Comparison of ENCODE assay signal across 9 mouse cellular contexts in the genomic region with DNA sequence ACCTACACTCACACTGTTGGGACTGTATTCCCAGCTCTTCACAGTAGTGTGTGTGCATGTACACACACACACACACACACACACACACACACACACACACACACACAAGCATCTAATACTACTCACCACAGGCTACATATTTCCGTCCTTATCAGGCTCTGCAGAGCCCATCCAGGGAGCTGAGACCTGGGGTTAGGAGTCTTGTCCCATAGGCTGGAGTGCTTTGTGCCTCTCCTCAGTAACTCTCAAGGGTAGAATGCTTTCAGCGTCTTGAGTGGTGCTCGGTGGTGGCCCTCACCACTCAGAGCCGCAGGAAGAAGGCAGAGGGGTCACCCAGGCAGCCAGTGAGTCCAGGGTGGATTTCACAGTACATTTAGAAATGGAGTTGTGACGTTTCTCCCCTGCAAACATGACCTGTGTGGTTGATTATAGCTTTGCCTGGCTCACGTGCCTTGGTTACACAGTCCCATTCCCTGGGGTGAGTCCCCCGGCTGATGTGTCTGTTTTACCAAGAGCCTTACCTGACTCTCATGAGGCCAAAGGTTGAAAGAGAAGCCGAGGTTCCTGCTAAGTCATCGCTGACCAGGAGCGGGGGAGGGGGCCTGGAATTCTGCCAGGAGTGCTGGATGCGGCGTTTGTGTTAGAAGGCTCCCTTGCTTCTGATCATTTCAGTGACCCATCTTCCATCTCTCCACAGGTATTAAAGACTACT. TPM values are rescaled to one million over a fixed set of nuclear protein-coding genes. Genes with fewer than 3 reads are reported as not detected.
DNase-seq lines count a peak whose midpoint lies in the region; ATAC-seq and TF ChIP-seq lines count a peak whose summit lies in the region.
"Had no signal": no experiment of that assay in that cellular context is flagged by ENCODE, and none has a peak within 500 bp of the region (broad histone marks: within the 10 kb centered on the region; RNA-seq: fewer than 3 reads in every experiment).

No protein-coding gene starts in this region.

- H3K9me3 ChIP-seq in midbrain, embryonic 14.5 days (ENCODE audit: control insufficient read depth, low read length): no peaks in the 10 kb centered on the region
- H3K9me3 ChIP-seq in midbrain, embryonic 11.5 days (ENCODE audit: control insufficient read depth, low read length): no peaks in the 10 kb centered on the region
- H3K9me3 ChIP-seq in kidney, postnatal 0 days (replicated peaks; ENCODE audit: low read length): no peaks in the 10 kb centered on the region

- peaks cover 21% of the 10 kb centered on the region for H3K36me3 ChIP-seq in midbrain, embryonic 14.5 days (ENCODE audit: control insufficient read depth, insufficient read depth, low read length)
- peaks cover 8% of the 10 kb centered on the region; the same call in 1 of the 2 replicates for H3K36me3 ChIP-seq in midbrain, embryonic 11.5 days (ENCODE audit: control insufficient read depth, insufficient read depth, low read length)
- H3K36me3 ChIP-seq in kidney, postnatal 0 days (ENCODE audit: insufficient read depth, low read length): peaks cover 9% of the 10 kb centered on the region

- TF ChIP-seq CTCF in kidney, postnatal 0 days (IDR thresholded peaks at IDR 0.05; ENCODE audit: low read depth): no peak

- WGBS in midbrain, embryonic 14.5 days: 75% methylated on average over 12 of the region's 12 CpGs
- WGBS in midbrain, embryonic 11.5 days: 77% methylated on average over 12 of the region's 12 CpGs
- WGBS in kidney, postnatal 0 days: 45% methylated on average over 12 of the region's 12 CpGs

- no peak overlapping the region for H3K9ac ChIP-seq in midbrain, embryonic 14.5 days (replicated peaks; ENCODE audit: low read length)
- no peak overlapping the region; the same call in 1 of the 2 replicates for H3K9ac ChIP-seq in midbrain, embryonic 11.5 days (ENCODE audit: low read length)
- H3K9ac ChIP-seq in kidney, postnatal 0 days (ENCODE audit: low read depth, low read length): no peak overlapping the region

- no peak for ATAC-seq in midbrain, embryonic 14.5 days (ENCODE audit: low FRiP score, low TSS enrichment)
- no peak for ATAC-seq in midbrain, embryonic 11.5 days (ENCODE audit: low FRiP score)
- ATAC-seq in kidney, postnatal 0 days (replicated peaks; ENCODE audit: low FRiP score, low read depth): peak; percentile 74
- peak; percentile 18; the same call in 1 of the 2 replicates for ATAC-seq in megakaryocyte progenitor cell, adult 5-6 weeks (replicated peaks; ENCODE audit: poor library complexity)

- H3K4me1 ChIP-seq in midbrain, embryonic 14.5 days (ENCODE audit: control insufficient read depth, insufficient read depth, low read length): no peaks in the 10 kb centered on the region
- no peaks in the 10 kb centered on the region; the same call in 1 of the 2 replicates for H3K4me1 ChIP-seq in midbrain, embryonic 11.5 days (ENCODE audit: control insufficient read depth, insufficient read depth, low read length)
- H3K4me1 ChIP-seq in kidney, postnatal 0 days (replicated peaks; ENCODE audit: insufficient read depth, low read length): peaks cover 5% of the 10 kb centered on the region; the same call in 1 of the 2 replicates

- no peak overlapping the region for H3K27ac ChIP-seq in midbrain, embryonic 14.5 days (replicated peaks; ENCODE audit: low read depth, low read length)
- no peak overlapping the region for H3K27ac ChIP-seq in midbrain, embryonic 11.5 days (ENCODE audit: low read depth, low read length)
- peak overlapping the region; percentile 36; the same call in 1 of the 2 replicates for H3K27ac ChIP-seq in kidney, postnatal 0 days

- H3K4me3 ChIP-seq in midbrain, embryonic 14.5 days (replicated peaks; ENCODE audit: low read depth, low read length): no peak overlapping the region
- no peak overlapping the region for H3K4me3 ChIP-seq in midbrain, embryonic 11.5 days (ENCODE audit: low read depth, low read length)
- no peak overlapping the region for H3K4me3 ChIP-seq in kidney, postnatal 0 days (replicated peaks; ENCODE audit: low read depth, low read length)

- no peak overlapping the region for H3K4me2 ChIP-seq in midbrain, embryonic 14.5 days (ENCODE audit: low read length)
- no peak overlapping the region; the same call in 1 of the 2 replicates for H3K4me2 ChIP-seq in midbrain, embryonic 11.5 days
- H3K4me2 ChIP-seq in kidney, postnatal 0 days (ENCODE audit: low read length): no peak overlapping the region

- DNase-seq in cerebellum, postnatal 10 days: peak; percentile 68 to 70
- no peak for DNase-seq in cerebellum, adult 18-20 months
- peak; percentile 21 for DNase-seq in midbrain, embryonic 14.5 days
- no peak for DNase-seq in midbrain, embryonic 11.5 days (ENCODE audit: low spot score, missing footprints)
- DNase-seq in kidney, postnatal 0 days (ENCODE audit: low spot score): no peak
- no peak for DNase-seq in embryo, embryonic 10.5 days (ENCODE audit: low spot score)
- DNase-seq in left cerebral cortex, adult 11 months (ENCODE audit: low spot score): no peak
- DNase-seq: spleen, adult 18-20 months had no signal

- no peaks in the 10 kb centered on the region for H3K27me3 ChIP-seq in midbrain, embryonic 14.5 days (ENCODE audit: control insufficient read depth, insufficient read depth, low read length)
- no peaks in the 10 kb centered on the region for H3K27me3 ChIP-seq in midbrain, embryonic 11.5 days (ENCODE audit: control insufficient read depth, insufficient read depth, low read length)
- no peaks in the 10 kb centered on the region for H3K27me3 ChIP-seq in kidney, postnatal 0 days (ENCODE audit: insufficient read depth, low read length)

RNA-seq across cellular contexts. Expression of a gene that starts 7.2 kb away (rescaled TPM):
- 171 and 175 TPM in 2 replicates for polyA plus RNA-seq in midbrain, embryonic 14.5 days (2014; fragmentation: Nextera tagmentation; extraction: Ambion mirVana)
- 186 and 197 TPM in 2 replicates for polyA plus RNA-seq in midbrain, embryonic 11.5 days (2014; fragmentation: Nextera tagmentation; extraction: Ambion mirVana)
- 222 and 225 TPM in 2 replicates for polyA plus RNA-seq in kidney, postnatal 0 days (2015; fragmentation: Nextera tagmentation; extraction: Ambion mirVana)
- total RNA-seq in megakaryocyte progenitor cell, adult 5-6 weeks (2015): 58.1 and 65.3 TPM in 2 replicates
- 26.9 and 30.1 TPM in 2 replicates for total RNA-seq in megakaryocyte progenitor cell, adult 5-6 weeks (2017)

RNA-seq across cellular contexts. Expression of a gene that starts 30.1 kb away (rescaled TPM):
- polyA plus RNA-seq in midbrain, embryonic 14.5 days (2014; fragmentation: Nextera tagmentation; extraction: Ambion mirVana): 0.04 TPM in 1 of 2 replicates, not detected in the other
- polyA plus RNA-seq in midbrain, embryonic 11.5 days (2014; fragmentation: Nextera tagmentation; extraction: Ambion mirVana): 0.10 TPM in 1 of 2 replicates, not detected in the other
- polyA plus RNA-seq in kidney, postnatal 0 days (2015; fragmentation: Nextera tagmentation; extraction: Ambion mirVana): 1.0 and 1.3 TPM in 2 replicates
- total RNA-seq in megakaryocyte progenitor cell, adult 5-6 weeks (2015): 10.1 and 13.1 TPM in 2 replicates
- 19.5 and 21.1 TPM in 2 replicates for total RNA-seq in megakaryocyte progenitor cell, adult 5-6 weeks (2017)

Comparison
In these comparisons a context has a peak if more than half of its experiments do, and no peak if none do; other contexts are left out.
1. DNase-seq: peak in cerebellum, postnatal 10 days (2 of 2) and midbrain, embryonic 14.5 days (single experiment); none in cerebellum, adult 18-20 months (0 of 2), midbrain, embryonic 11.5 days (single experiment), kidney, postnatal 0 days (single experiment), embryo, embryonic 10.5 days (single experiment) and left cerebral cortex, adult 11 months (single experiment).
2. ATAC-seq: peak in kidney, postnatal 0 days (single experiment) and megakaryocyte progenitor cell, adult 5-6 weeks (single experiment); none in midbrain, embryonic 14.5 days (single experiment) and midbrain, embryonic 11.5 days (single experiment).